Mouse (Mus musculus) right cerebral cortex, postnatal 4 days (tissue): ENCODE measurements around the gene Aaed1.

Experiments
- DNase-seq: peaks from one replicate; pipeline ENCODE4 v3.0.0-alpha.2; 2022

The Aaed1 gene

DNA sequence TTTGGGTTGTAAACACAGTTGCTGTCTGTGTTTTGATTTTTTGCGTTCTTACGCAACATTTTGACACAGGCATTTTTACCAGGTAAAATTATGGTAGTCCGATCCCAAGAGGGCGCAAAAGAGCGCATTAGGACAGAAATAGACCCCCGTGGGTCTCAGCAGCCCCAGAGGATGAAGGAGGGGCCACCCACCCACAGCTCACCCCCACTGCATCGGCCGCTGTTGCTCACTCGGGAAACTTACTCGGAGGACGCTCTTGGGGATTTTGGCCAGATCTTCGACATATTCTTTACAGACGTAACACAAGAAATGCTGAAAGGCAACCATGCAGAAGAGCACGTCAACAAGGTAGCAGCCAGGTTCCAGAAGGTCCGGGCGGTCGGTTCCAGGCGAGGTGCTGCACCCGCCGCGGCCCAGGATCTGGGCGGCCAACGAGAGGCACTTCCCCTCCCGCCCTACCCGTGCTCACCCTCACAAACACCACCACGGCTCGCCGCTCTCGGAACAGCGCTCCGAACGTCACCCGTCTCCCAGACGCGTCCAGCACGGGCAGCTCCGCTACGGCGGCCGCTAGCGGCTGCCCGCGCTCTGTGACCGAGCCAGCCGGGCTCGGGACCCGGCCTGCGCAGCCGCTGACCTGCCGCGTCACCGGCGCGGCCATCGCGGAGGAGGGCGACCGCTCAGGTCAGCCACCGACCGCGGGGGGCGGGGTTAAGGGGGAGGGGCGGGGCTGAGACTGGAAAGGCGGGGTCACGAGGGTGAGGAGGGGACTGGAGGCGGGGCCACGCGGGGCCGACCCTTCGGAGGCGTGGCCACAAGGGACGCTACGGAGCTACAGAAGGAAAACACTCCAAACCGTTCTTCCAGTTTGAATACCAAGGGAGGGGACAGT, at the start of gene Aaed1:
TSS of gene Aaed1 (minus strand) at position 687 of the 892 bp plus-strand sequence.
- peak; percentile 88 for DNase-seq

GRCm38 (mm10) chr13:64362139-64362538, 49.6 kb upstream of the Aaed1 start:
- no peak for DNase-seq

- no peak for DNase-seq
Observed at GRCm38 (mm10) chr13:64361020-64361419, 48.5 kb upstream of the Aaed1 start.

DNA sequence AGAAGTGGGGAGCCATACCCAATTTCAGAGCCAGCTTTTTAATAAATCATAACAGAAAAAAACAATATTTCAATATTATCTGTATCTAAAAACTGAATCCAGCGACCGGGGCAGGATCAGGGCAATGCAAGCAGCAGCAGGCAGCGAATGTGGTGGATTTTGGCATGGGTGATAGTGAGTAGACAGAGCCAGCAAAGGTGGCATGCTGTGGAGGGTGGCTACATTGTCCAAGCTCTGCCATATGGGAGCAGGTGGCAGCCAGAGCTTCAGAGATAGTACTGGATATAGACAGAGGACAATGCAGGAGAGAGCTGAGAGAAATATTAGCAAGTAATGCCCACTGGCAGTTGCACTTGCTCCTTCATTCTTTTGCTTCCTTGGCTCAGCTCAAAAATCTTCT, 47.2 kb upstream of the Aaed1 start:
- DNase-seq: no peak

DNA sequence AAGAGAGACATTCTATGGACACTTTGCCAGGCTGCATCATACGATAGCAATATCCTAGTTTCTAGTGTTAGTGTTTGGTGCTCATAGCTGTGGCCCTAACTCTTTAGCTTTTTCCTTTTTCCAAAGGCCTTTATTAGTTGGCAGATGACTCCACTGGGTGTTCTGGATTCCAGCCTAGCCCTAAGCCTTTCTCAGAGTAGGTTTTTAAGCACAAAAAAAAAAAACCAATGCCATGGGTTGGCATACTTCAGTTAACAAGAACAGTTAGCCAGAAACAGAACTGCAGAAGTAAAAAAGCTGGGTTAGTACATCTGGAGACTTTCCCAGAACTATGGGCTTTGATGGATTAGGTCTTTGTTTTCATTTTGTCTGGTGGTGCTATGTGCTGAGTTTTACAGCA, 46.0 kb upstream of the Aaed1 start:
- no peak for DNase-seq

DNA sequence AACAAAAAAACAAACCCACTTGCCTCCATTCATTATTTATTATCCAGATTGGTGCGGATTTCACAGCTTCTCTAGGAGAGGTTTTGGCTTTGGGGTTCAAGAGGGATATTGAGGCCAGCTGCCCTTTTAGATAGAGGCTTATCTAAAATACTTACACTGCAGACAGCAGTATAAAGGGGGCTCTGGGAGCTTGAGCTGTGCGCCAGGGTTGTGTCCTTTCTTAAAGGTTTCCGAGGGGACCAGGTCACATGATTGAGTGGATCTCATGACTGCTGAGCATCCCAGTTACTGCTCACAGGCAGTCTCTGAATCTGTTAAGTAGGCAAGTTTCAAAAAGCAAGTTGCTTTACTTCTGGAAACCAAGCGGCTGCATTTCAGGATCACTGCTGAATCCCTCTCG, 44.9 kb upstream of the Aaed1 start:
- no peak for DNase-seq

- DNase-seq: no peak
Observed at GRCm38 (mm10) chr13:64349474-64349873, 37.0 kb upstream of the Aaed1 start.

DNA sequence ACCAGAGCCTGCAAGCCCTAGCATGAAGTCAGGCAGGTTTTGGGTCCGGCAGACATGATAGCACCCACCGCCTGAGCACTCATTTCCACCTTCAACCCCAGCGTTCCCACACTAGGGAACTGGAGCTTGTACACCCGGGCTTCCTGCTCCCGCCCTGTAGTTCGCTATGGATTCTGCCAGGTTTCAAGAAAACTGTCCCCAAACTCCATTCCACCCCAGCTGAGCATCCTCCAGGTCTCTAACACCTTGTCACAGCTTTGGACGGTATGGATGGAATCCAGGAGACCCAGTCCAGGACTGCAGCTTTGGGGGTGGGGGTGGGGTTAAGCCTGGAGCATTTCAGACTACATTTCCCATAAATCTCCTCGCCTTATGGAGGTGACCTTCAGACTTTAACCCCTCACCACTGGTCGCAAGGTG, 31.6 kb upstream of the Aaed1 start:
- peak; percentile 23 for DNase-seq

DNA sequence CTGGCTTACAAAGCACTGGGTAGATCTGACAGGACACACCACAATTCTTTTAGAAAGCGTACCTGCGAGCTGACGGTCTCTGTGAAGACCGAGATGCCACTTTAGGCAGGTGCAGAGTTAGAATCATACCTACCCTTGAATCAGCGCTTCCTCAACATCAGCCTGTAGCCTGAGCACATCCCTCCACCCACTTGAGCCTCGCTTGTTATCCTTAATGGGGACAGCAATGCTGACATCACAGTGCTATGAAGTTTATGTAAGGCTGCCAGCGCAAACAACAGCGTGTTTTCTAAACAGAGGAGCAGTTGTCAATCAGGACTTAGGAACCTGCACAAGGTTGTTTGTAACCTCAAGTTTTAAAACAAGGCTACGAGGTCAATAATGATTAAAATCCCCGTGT, 31.1 kb upstream of the Aaed1 start:
- DNase-seq: no peak

- DNase-seq: no peak
Observed at GRCm38 (mm10) chr13:64335546-64336132, 23.1 kb upstream of the Aaed1 start.

- DNase-seq: no peak
Observed at GRCm38 (mm10) chr13:64333102-64333501, 20.6 kb upstream of the Aaed1 start.

DNA sequence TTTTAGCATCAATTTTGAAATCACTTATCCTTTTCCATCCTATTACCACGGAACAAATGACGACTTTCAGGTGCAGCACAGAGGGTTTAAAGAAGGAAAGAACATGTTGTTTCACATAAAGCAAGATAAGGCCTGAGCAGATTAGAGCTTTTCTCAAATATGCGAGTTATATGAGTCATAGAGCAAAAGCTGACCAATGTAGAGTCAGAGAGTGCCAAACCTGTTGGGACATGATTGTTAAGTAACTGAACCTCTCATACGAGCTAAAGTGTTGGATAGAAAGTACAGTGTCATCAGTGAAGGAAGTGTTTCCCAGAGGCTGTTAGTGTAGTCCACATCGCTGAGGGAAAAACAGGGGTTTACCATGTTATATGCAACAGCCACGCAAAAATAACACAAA, 19.8 kb upstream of the Aaed1 start:
- DNase-seq: no peak

GRCm38 (mm10) chr13:64322561-64323281, 10.2 kb upstream of the Aaed1 start:
- no peak for DNase-seq

DNA sequence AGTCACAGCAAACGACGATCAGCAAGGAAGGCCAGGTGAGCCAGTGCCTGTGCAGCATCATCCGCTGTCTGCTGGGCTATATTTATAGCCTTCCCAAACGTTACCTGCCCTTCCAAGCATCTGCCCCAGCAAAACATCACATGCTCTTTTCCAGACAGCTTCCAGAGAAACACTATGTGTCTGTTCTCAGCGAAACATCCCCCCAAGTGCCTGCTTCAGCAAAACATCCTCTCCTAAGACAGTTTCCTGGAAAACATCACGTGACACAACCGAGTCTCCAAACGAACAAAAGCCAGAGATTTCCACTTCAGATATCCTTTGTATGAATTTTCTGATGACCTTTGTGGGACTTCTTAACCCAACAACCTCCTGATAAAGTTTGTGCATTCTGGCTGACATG, 7.8 kb upstream of the Aaed1 start:
- DNase-seq: no peak

DNA sequence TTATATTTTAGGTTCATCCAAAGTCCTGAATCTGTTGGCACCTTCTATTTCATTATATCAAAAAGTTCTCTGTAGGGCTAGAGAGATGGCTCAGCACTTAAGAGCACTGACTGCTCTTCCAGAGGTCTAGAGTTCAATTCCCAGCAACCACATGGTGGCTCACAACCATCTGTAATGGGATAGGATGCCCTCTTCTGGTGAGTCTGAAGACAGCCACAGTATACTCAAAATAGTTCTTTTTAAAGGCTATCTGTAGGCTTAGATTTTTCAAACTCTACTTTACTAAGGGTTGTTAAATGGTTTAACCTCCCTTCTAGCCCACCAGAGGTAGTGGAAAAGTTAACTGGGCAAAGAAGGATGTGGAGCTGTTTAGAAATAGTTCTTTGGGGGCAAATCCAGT, 7.3 kb upstream of the Aaed1 start:
- no peak for DNase-seq

DNA sequence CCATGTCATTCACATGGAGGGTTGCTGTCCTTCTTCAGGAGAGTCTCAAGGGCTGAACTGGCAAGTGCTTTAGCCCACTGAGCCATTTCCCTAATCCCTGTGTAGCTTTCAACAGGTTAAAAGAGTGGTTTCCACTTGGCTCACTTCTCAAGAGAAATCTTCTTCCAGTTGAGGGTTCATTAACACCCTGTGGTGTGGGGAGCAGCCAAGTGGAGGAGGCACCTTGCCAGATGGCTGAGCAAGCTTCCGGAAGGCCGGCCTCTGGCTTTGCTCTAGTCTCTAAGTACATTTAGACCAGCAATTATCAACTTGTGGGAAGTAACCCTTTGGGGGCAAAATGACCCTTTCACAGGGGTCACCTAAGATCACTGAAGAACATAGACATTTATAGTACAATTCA, 5.8 kb upstream of the Aaed1 start:
- peak; percentile 28 for DNase-seq

DNA sequence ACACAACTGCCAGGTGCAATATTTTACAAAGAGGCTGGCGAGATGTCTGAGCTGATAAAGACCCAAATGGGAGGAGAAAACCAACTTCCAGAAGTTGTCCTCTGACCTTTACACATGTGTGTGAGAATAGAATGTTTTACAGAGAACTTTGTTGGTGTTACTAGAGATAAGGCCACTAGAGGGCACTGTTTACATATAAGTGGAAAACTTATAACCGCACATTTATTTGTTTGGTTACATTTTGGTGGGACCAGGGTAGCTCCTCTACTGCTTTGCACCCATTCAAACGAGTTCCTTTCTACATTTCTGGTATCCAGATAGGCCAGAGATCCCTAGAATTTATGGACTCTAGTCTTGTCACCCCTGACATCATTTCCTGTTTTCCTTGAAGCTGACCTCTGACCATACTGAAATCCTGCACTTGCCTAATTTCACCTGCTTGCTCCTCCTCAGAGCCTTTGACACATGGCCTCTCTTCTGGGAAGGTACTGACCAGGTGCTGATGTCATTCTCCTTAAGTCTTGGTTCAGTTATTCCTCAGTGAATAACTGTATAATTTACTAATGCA, 3.1 kb upstream of the Aaed1 start:
- DNase-seq: no peak

- no peak for DNase-seq
Observed at GRCm38 (mm10) chr13:64314041-64314440, 1.5 kb upstream of the Aaed1 start.

DNA sequence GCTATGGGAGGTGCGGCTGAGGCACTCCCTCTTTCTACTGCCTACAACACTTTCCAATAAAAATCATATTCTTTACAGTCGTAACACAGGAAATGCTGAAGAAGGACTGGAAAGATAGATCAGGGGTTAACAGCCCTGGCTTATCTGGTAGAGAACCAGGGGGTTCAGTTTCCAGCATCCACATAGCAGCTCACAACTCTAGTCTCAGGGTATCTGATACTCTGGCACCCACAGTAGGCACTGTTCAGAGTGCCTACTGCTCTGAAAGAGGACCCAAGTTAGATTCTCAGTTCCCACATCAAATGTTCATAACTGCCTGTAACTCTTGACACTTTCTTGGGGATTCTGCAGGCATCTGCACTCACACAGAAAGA, 393 bp upstream of the Aaed1 start:
- no peak for DNase-seq

GRCm38 (mm10) chr13:64311266-64311665, 1.2 kb downstream of the Aaed1 start:
- DNase-seq: no peak

- no peak for DNase-seq
Observed at GRCm38 (mm10) chr13:64310585-64310984, 1.9 kb downstream of the Aaed1 start.

DNA sequence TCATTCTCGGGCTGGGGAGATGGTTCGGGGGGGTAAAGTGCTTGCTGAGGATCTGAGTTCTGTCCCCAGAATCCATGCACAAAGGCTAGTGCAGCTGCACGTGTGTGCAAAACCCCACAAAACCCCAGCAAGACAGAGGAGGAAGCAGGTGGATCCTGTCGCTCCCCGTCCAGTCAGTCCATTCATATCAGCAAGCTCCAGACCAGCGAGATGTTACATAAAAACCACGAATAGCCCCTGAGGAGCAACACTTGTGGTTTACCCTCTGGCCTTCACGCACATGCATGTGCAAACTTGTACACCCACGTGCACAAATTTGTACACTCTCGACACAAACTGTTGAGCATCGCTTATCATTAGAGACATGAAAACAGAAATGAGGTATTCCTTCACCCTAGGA, 2.7 kb downstream of the Aaed1 start:
- no peak for DNase-seq

GRCm38 (mm10) chr13:64309036-64309435, 3.5 kb downstream of the Aaed1 start:
- no peak for DNase-seq

DNA sequence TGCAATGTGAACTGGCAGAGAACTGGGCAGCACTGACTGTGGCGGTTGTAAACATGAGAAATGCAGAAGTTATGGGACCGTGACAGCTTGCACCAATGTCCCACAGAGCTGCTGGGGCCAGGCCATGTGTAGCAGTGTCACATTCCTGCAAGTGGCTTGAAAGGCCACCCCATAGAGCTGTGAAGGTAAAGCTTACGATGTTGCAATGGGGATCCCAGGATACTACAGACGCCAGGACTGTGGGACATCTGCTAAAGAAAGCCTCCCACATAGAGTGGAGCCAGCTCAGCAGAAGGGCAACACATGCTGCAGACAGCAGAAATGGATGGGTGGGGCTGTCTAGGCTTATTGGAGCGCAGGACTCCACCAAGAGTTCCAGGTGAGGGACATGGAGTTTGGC, 5.0 kb downstream of the Aaed1 start:
- DNase-seq: no peak
